Mouse (Mus musculus) ZHBTc4 (cell line): ENCODE results near the gene Itsn1.

Experiments used
- DNase-seq: peaks from one replicate; pipeline ENCODE4 v3.0.0-alpha.2; 2011; ENCODE audit warnings: low read depth, low spot score

Gene Itsn1

GRCm38 (mm10) chr16:91905987-91906386 is 176.9 kb downstream of the Itsn1 start:
- no peak for DNase-seq

GRCm38 (mm10) chr16:91906672-91907071 is 177.6 kb downstream of the Itsn1 start:
- DNase-seq = no peak

GRCm38 (mm10) chr16:91907158-91907557 is 178.1 kb downstream of the Itsn1 start:
- no peak for DNase-seq

- no peak for DNase-seq
These were observed 180.7 kb downstream of the Itsn1 start for GRCm38 (mm10) chr16:91909569-91910335.

- peak; percentile 91 for DNase-seq
These were observed 188.6 kb downstream of the Itsn1 start for GRCm38 (mm10) chr16:91917631-91918096.

GRCm38 (mm10) chr16:91918461-91918860 is 189.4 kb downstream of the Itsn1 start:
- DNase-seq = no peak

- peak; percentile 80 for DNase-seq
These were observed 190.0 kb downstream of the Itsn1 start for GRCm38 (mm10) chr16:91919056-91919455.

GRCm38 (mm10) chr16:91921340-91921739 is 192.3 kb downstream of the Itsn1 start:
- no peak for DNase-seq

- DNase-seq = no peak
These were observed 193.9 kb downstream of the Itsn1 start for GRCm38 (mm10) chr16:91922939-91923338.

GRCm38 (mm10) chr16:91924426-91924825 is 195.3 kb downstream of the Itsn1 start:
- DNase-seq = no peak

GRCm38 (mm10) chr16:91927911-91928630 is 199.0 kb downstream of the Itsn1 start:
- DNase-seq = no peak

GRCm38 (mm10) chr16:91931078-91932013 is 202.3 kb downstream of the Itsn1 start:
- DNase-seq = peak; percentile 99

GRCm38 (mm10) chr16:91932082-91932690 is 203.1 kb downstream of the Itsn1 start:
- DNase-seq = no peak

- peak; percentile 62 for DNase-seq
These were observed 203.9 kb downstream of the Itsn1 start for GRCm38 (mm10) chr16:91932843-91933518.

GRCm38 (mm10) chr16:91935108-91935507 is 206.0 kb downstream of the Itsn1 start:
- peak; percentile 94 for DNase-seq

GRCm38 (mm10) chr16:91935726-91936125 is 206.6 kb downstream of the Itsn1 start:
- DNase-seq = peak; percentile 76

- peak; percentile 93 for DNase-seq
These were observed 207.4 kb downstream of the Itsn1 start for GRCm38 (mm10) chr16:91936340-91937030.

GRCm38 (mm10) chr16:91937281-91937680 is 208.2 kb downstream of the Itsn1 start:
- DNase-seq = no peak

- no peak for DNase-seq
These were observed 209.1 kb downstream of the Itsn1 start for GRCm38 (mm10) chr16:91938141-91938540.

- DNase-seq = no peak
These were observed 211.6 kb downstream of the Itsn1 start for GRCm38 (mm10) chr16:91940726-91941125.
